Mouse (Mus musculus): ENCODE results near the gene Cd200r1.

DNA sequence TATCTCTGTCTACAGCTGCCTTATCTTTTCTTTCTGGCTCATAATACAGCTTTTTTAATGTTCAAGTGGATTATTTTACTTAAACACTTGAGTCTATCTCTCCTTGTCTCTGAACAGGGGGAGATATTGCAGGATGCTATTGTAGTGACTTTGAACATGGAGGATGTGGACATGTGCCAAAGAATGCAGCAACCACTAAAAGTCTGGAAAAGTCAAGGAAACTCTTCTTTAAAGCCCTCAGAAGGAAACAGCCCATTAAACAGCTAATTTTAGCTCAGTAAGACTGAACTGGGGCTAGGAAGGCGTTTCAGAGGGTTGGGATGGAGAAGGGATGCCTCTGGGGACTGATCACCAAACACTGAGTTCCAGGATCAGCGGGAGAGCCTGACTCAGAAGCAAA lies 42.9 kb upstream of the Cd200r1 start:
- TF ChIP-seq CTCF (IDR thresholded peaks at IDR 0.05; ENCODE audit: low read depth, low read length) (no peak), GATA2 (IDR thresholded peaks at IDR 0.05; ENCODE audit: borderline replicate concordance, low read depth, low read length) (no peak)

All from G1E (cell line).